Mouse (Mus musculus) mouse embryonic stem cell (cell line): ENCODE results near the gene Ciapin1.

Experiments
- in situ Hi-C, 2 experiments: fragments of 300-500 bp; cut with MboI; formaldehyde crosslinking; loops; 1 replicate in 1 of 2; 3 replicates in 1 of 2; pipeline ENCODE4 v1.14.3; 2019 to 2020; ENCODE audit warnings: low sequenced_read_pairs in 2 of 2, low pct_unique_long_range_greater_than_20kb in 1 of 2, mixed read lengths in 1 of 2; ENCODE audit not compliant: unreplicated experiment in 1 of 2

The Ciapin1 gene

DNA sequence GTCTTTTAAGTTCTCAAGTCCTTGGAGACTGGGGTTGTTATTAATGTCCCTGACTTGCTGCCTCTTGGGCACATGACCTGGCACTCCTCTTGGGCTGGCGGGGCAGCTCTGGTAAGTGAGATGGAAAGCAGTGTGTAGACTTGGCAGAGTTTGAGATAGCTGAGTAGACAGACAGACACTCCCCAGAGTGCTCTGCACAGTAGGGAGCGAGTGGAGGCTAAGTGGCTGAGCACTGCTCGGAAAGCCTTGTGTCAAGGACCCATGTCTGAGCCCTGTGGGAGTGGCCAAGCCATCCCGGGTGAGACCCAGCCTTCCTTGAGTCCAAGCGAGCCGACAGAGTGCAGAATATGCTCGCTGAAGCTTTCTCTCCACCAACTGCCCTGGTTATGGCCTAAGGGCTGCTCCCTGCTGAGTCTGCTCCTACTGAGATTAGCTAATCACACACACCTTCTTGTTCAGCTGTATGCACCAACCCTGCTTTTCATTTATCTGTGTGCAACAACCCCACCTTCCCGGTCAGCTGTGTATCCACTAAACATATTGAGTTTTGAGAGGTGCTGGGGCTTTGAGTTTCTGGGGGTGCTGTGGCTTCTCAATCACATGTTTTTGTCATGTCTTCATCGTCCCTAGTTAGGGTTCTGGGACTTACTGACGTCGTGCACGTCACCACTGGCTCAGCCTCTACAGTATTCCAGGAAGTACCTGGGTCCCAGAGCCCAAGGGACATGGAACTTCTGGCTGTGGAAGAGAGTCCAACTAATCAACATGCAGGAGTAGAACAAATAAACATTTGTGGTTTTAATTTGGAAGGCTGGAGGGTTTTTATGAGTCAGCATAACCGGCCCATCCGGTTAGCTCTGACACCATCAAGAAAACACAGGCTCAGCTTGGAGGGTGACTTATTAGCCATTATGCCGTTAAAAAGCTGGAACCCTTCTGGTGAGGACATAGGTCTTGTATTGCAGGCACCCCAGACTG is 50.3 kb downstream of the Ciapin1 start:
- in situ Hi-C loops = no loop called here

GRCm38 (mm10) chr8:94785995-94786595 is 52.1 kb downstream of the Ciapin1 start:
- in situ Hi-C loops = no loop called here

DNA sequence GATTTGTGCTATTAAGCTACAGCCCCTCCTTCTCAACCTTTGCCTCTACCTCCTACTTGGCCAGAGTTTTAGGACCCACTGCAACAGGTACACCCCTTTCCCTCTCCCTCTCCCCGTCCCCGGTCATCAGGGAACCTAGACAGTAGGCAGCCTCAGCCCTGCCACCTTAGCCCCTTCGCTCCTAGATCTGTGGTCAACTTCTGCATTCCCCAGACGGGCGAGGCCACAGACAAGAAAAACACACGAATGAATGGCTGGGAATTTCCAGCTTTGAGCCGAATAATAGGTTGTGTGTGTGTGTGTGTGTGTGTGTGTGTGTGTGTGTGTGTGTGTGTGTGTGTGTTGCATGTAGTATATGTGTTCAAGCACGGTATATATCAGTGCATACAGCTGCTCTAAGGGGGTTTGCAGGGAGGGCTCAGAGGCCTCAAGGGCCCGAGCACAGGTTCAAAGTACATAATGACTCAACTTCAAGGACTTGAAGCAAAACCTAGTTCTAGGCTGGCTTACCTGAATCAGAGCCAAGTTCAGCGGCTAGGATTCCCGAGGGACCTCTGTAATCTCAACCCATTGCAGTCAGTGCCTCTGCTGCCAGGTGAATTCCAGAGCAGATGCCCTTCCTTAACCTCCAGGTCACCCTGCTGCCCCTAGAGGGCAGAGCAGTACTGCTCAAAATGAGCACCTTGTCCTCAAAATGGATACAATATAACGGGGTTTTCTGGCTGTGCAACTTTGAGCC is 52.7 kb downstream of the Ciapin1 start:
- in situ Hi-C loops = no loop called here

GRCm38 (mm10) chr8:94783890-94784289 is 54.3 kb downstream of the Ciapin1 start:
- in situ Hi-C loops = no loop called here

DNA sequence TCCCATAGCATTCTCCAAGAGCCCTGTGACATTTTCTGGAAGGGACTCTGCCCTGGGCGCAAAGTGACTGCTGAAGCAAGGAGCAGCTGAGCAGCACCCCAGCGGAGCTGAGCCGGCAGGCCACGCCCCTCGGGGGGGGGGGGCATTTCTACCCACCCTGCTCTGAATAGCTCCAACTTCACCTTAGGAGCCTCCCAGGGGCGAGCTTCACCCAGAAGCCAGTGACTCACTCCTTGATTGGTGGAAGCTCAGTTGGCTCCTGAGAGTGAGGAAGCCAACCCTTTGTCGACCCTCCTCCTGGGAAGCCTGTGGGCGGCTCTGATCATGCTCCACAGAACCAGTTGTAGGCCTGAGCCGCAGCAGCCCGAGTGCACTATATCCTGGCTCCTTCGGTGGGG is 56.3 kb downstream of the Ciapin1 start:
- in situ Hi-C loops = no loop called here

DNA sequence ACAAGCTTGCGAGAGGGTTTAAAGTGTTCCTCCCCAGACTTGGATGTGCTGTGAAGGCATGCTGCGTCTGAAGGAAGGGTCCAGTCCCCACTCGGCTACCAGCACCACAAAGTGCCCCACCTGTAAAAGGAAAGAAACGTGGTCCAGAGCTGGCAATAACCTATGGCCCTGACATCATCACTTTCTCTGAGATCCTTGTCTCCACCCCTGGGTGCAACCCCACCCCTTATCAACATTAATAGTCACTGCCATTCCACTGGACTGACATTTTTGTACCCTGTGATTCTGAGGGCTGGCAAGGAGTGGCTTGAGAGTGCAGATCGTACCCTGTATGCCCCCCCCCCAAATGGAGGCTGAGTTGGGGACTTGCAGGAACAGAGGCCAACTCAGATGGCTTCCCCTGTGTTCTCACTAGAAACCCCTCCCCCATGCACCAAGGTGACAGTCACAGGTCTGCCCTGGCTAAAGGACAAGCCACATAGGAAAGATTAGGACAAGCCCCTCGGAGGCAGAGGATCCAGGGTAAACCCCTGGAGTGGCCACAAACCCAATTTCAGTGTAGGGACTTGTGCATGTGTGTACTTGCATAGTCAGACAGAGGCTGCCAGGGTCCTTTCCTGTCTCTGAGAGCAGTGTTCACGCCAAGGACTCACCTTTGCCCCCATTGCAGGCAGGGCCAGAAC is 56.9 kb downstream of the Ciapin1 start:
- in situ Hi-C loops = no loop called here

- in situ Hi-C loops = no loop called here
These were observed 57.5 kb downstream of the Ciapin1 start for GRCm38 (mm10) chr8:94780491-94781154.

- in situ Hi-C loops = no loop called here
These were observed 58.4 kb downstream of the Ciapin1 start for GRCm38 (mm10) chr8:94779534-94780294.

DNA sequence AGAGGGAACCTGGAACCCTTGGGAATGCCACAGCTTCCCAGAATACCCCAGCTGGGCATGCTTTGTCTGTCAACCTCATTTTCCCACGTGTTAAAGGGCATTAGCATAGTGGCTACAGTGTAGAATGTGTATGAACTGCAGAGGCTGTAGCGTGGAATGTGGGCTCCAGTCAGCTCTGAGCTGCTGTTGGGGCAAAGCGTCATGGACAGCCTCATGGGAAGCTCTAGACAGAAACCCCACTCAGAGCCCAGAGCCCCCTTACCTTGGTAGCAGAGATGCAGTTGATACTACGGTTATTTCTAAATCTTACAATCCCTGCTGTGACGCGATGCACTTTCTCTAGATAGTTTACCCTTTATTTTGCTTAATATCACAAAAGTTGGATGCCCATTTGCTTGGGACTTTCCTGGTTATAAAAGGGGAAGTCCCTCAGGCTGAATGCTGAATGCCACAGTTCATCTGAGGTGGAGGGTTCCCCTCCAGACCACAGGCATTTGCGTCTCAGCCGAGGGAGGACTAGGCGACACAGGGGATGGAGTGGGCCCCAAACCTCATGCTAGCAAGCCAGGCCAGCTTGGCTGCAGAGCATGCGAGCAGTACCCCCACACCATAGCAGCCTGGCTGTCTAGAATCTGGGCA is 59.1 kb downstream of the Ciapin1 start:
- in situ Hi-C loops = no loop called here

DNA sequence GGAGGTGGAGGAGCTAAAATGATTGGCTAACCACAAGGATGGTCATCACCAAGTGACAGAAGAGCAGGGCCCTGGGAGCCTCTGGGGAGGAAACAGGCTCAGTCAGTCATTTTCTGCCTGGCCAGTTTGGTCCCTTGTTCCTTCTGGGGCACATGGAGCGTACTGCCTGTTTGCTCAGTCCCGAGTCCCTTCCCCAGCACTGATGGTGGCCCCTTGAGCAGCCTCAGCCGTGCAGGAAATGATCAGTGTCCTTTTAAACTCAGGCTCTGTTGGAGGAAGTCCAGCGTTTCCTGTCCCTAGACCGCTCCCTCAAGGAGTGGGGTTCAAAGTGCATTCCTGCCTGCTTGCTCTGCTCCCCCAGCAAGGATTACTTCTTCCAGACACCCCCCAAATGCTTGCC is 59.7 kb downstream of the Ciapin1 start:
- in situ Hi-C loops = no loop called here

GRCm38 (mm10) chr8:94778036-94778435 is 60.1 kb downstream of the Ciapin1 start:
- in situ Hi-C loops = no loop called here

- in situ Hi-C loops = no loop called here
These were observed 61.8 kb downstream of the Ciapin1 start for GRCm38 (mm10) chr8:94776346-94776745.

DNA sequence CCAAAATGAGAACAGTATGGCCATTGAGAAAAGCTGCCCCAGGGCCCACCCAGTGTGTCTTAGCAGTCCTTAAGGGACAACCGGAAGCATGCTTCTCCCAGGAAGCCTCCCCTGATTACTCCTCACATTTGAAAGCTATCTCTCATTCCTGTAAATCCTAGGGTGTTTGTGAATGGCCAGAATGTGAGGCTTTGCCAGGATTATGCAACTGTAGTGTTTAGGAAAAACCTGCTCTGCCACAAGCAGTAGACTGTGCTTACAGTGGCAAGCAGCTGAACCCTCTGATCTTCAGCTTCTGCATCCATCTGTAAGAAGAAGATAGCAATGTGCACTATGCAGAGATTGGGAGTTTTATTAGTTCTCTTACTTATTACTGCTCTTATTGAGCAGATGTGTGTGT is 63.6 kb downstream of the Ciapin1 start:
- in situ Hi-C loops = no loop called here

DNA sequence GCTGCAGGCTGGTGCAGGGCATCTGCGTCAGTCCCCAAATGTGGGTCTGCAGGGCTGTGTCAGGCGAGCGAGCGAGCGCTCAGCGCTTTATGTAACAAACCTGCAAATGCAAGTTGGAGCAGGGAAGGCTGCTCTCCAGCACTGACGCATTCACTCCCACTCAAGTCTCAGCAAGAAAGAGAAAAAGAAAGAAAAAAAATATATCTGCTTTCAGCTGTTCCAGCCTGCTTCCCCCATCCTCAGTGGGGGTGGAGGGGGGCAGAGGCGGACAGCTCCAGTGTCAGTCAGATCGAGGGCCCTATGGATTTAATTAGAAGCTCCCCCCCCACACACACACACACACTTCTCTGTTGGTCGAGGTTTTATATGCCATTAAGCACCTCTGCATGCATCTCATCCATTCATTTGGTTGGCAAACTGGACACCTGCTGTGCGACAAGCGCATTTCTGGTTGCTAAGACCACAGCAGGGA is 64.4 kb downstream of the Ciapin1 start:
- in situ Hi-C loops = no loop called here

- in situ Hi-C loops = no loop called here
These were observed 65.1 kb downstream of the Ciapin1 start for GRCm38 (mm10) chr8:94773048-94773447.

DNA sequence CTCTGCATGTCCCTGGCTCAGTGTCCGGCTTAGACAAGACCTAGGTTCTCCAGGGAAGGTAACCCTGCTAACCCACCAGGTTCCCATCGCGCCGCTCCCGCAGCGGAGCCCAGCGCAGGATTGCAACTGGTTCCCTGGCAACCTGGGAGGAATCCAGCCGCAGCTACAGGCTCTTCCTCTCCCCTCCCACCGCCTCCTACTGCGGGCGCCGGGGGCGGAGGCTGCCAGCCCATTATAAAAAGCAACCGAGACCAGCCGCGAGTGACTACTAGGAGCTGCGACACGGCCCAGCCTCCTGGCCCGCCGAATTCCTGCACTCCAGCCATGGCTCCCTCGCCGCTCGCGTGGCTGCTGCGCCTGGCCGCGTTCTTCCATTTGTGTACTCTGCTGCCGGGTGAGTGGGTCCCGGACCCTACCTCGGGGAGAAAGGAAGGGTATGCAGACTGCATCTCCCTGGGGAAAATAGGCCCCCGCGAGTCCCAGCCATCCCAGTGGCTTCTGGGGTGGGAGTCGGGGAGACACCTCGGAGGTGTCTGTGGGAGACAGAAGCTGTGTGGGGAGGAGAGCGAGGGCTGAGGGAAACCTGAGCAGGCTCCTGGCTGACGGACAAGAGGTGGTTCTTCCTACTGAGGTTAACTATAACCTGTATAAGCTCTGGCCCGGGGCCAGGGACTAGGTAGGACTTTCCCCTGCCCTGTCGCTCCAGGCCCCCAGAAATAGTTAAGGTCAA is 66.1 kb downstream of the Ciapin1 start, which contains the start of gene Cx3cl1:
TSS of gene Cx3cl1 (plus strand) at position 69 of the 730 bp plus-strand sequence.
- in situ Hi-C loops = no loop called here
